Mouse (Mus musculus) midbrain, embryonic 14.5 days (tissue): ENCODE measurements around the gene Foxi1. TPM values are rescaled to one million over a fixed set of nuclear protein-coding genes. Genes with fewer than 3 reads are reported as not detected.
"Not testable (repeated sequence)": the region's sequence is repeated elsewhere in the genome, so short reads cannot be mapped to it uniquely, and the experiment has no call there.

Experiments used
- ATAC-seq: fragments of 200-750 bp; cut with Nextera tagmentation; 2 replicates; pipeline ENCODE4 v1.8.0; 2017; ENCODE audit warnings: moderate number of reproducible peaks, moderate library complexity; ENCODE audit not compliant: low FRiP score, low TSS enrichment
- DNase-seq: peaks from one replicate; pipeline ENCODE4 v3.0.0-alpha.2; 2015
- H3K27ac ChIP-seq: fragments of 300-500 bp; sonication (generic); replicated peaks from 2 replicates; pipeline ENCODE4 v1.5.1; 2014; ENCODE audit warnings: mild to moderate bottlenecking, low read depth, low read length, moderate library complexity
- H3K27me3 ChIP-seq: fragments of 300-500 bp; sonication (generic); 2 replicates; pipeline ENCODE4 v1.6.1; 2014; ENCODE audit warnings: low read length, control low read depth, mixed read lengths; ENCODE audit not compliant: control insufficient read depth, insufficient read depth
- H3K36me3 ChIP-seq: fragments of 300-500 bp; sonication (generic); 2 replicates; pipeline ENCODE4 v1.6.1; 2014; ENCODE audit warnings: low read length, control low read depth; ENCODE audit not compliant: control insufficient read depth, insufficient read depth
- H3K4me1 ChIP-seq: fragments of 300-500 bp; sonication (generic); 2 replicates; pipeline ENCODE4 v1.6.1; 2014; ENCODE audit warnings: mild to moderate bottlenecking, antibody characterized with exemption, low read length, control low read depth; ENCODE audit not compliant: control insufficient read depth, insufficient read depth
- H3K4me2 ChIP-seq: fragments of 300-500 bp; sonication (generic); 2 replicates; pipeline ENCODE4 v1.6.1; 2014; ENCODE audit warnings: mild to moderate bottlenecking, low read length, moderate library complexity
- H3K4me3 ChIP-seq: fragments of 300-500 bp; sonication (generic); replicated peaks from 2 replicates; pipeline ENCODE4 v1.5.1; 2014; ENCODE audit warnings: low read depth, low read length
- H3K9ac ChIP-seq: fragments of 300-500 bp; sonication (generic); replicated peaks from 2 replicates; pipeline ENCODE4 v1.6.1; 2014; ENCODE audit warnings: mild to moderate bottlenecking, low read length, moderate library complexity
- H3K9me3 ChIP-seq: fragments of 300-500 bp; sonication (generic); 2 replicates; pipeline ENCODE4 v1.6.1; 2016; ENCODE audit warnings: low read length, control low read depth, mixed read lengths; ENCODE audit not compliant: control insufficient read depth
- WGBS: fragments of 180-500 bp; shearing (Covaris S2); extraction: QIAGEN DNeasy Blood & Tissue Kit; methylation state at CpG from one replicate; pipeline ENCODE4 v1.1.7; 2014; 5-methylcytosine and 5-hydroxymethylcytosine counted together
- polyA plus RNA-seq: library from polyadenylated mRNA; unstranded; fragments of >200 nt; fragmentation: Nextera tagmentation; extraction: Ambion mirVana; gene quantifications from 2 replicates; pipeline ENCODE4 v1.2.1, GENCODE M21; 2014

Foxi1 gene
- not detected in 2 replicates for polyA plus RNA-seq

GRCm38 (mm10) chr11:34207989-34208388, at the start of gene Foxi1:
Gene Foxi1 (minus strand): TSS chr11:34208089.
- no peaks in the 10 kb centered on the region for H3K36me3 ChIP-seq
- WGBS = 82% methylated on average over 10 of the region's 10 CpGs
- no peak for ATAC-seq

DNA sequence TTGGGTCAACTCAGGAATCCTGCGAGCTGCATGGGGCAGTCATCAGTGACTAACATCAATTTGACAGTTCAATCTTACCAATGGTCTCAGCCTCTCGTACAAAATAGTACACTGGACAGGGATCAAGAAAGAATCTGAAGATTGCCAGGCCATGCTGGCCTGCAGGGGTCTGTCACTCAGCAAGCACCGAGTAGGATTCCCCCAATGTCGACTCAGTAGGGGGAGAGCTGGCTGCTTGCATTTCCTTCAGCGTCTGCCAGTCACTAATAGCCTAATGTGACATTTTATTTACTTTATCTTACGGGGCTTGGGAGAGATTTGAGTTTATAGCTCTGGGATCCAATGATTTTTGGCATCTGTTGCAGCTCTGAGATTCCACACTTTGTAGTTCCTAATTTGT, 35.1 kb upstream of the Foxi1 start:
- no peaks in the 10 kb centered on the region for H3K4me1 ChIP-seq
- no peak for DNase-seq
- H3K9ac ChIP-seq = no peak overlapping the region
- no peak overlapping the region for H3K4me3 ChIP-seq
- WGBS = 61% methylated on average over 6 of the region's 6 CpGs
- H3K36me3 ChIP-seq = no peaks in the 10 kb centered on the region
- no peaks in the 10 kb centered on the region for H3K27me3 ChIP-seq
- H3K27ac ChIP-seq = no peak overlapping the region
- H3K4me2 ChIP-seq = no peak overlapping the region
- H3K9me3 ChIP-seq = no peaks in the 10 kb centered on the region
- no peak for ATAC-seq

More at GRCm38 (mm10) chr11:34207989-34208388, at the start of gene Foxi1:
- H3K27ac ChIP-seq = no peak within 1 kb of the TSS
- H3K4me2 ChIP-seq = no peak within 1 kb of the TSS
- H3K9ac ChIP-seq = no peak within 1 kb of the TSS
- no peaks in the 10 kb centered on the region for H3K27me3 ChIP-seq
- H3K4me3 ChIP-seq = no peak within 1 kb of the TSS
- H3K4me1 ChIP-seq = no peaks in the 10 kb centered on the region
- no peak for DNase-seq
- no peaks in the 10 kb centered on the region for H3K9me3 ChIP-seq

GRCm38 (mm10) chr11:34240252-34240651, 32.4 kb upstream of the Foxi1 start:
- no peaks in the 10 kb centered on the region for H3K36me3 ChIP-seq
- no peak for ATAC-seq
- no peak overlapping the region for H3K27ac ChIP-seq
- no peak overlapping the region for H3K9ac ChIP-seq
- no peak overlapping the region for H3K4me3 ChIP-seq
- no peaks in the 10 kb centered on the region for H3K9me3 ChIP-seq
- DNase-seq = no peak
- no peak overlapping the region for H3K4me2 ChIP-seq
- H3K27me3 ChIP-seq = no peaks in the 10 kb centered on the region
- 95% methylated on average over 1 of the region's 1 CpGs for WGBS
- H3K4me1 ChIP-seq = no peaks in the 10 kb centered on the region

GRCm38 (mm10) chr11:34239691-34240090, 31.8 kb upstream of the Foxi1 start:
- Histone ChIP-seq H3K36me3 (no peaks in the 10 kb centered on the region), H3K4me1 (no peaks in the 10 kb centered on the region), H3K27ac (no peak overlapping the region), H3K4me2 (no peak overlapping the region), H3K27me3 (no peaks in the 10 kb centered on the region), H3K9ac (no peak overlapping the region), H3K4me3 (no peak overlapping the region), H3K9me3 (no peaks in the 10 kb centered on the region)
- no peak for DNase-seq
- 90% methylated on average over 2 of the region's 2 CpGs for WGBS
- ATAC-seq = no peak

DNA sequence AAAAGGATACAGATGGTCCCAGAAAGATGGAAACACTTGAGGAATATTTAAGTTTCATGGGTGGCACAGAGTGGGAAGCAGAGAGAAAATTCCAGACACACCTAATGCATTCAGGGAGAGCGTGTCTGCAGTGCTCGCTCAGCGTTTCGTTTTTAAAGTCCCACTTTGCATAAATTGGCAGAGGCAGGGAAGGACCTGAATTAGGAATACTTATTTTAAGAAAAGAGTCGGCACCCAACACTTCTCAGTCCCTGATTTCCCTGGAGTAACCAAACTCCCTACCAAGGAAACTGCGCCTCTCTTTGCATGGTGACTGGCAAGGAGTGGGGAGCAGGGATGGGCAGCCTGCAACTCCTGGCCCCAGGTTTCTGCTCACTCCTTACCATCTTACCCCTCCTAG, 29.0 kb upstream of the Foxi1 start:
- WGBS = 84% methylated on average over 6 of the region's 6 CpGs
- no peak overlapping the region for H3K27ac ChIP-seq
- DNase-seq (no peak), ATAC-seq (no peak)
- no peak overlapping the region for H3K4me3 ChIP-seq
- H3K4me2 ChIP-seq = no peak overlapping the region
- no peaks in the 10 kb centered on the region for H3K4me1 ChIP-seq
- no peak overlapping the region for H3K9ac ChIP-seq
- H3K9me3 ChIP-seq = no peaks in the 10 kb centered on the region
- no peaks in the 10 kb centered on the region for H3K36me3 ChIP-seq
- no peaks in the 10 kb centered on the region for H3K27me3 ChIP-seq

DNA sequence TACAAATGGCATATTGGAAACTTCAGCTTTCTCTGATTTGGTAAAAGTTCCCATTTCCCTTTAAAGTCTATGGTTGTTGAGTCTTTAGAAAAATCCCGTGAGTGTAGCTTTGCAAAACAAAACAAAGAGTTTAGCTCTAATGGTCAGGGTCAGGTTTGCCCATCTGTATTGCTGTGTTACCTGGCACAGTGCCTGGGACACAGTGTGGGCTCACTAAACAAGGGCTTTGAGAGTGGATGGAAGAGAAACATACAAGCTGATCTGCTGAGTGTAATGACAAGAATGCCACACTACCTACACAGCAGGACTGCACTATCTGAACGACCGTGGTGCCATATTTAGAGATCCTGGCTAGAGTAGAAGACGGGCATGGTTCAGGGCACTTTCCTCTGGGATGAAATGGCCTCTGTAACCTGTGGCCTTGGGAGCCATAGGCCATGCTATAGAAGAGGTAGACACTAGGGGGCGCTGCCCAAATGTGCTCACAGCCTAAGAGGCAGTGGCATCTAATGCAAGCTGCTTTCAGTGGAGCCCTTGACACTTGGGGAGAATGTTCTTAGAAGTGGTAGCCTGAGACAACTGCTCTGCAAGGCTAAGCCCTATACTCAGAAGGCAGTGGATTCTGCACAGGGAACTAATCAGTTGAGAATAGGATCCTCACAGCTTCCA, 28.3 kb upstream of the Foxi1 start:
- ATAC-seq (no peak), DNase-seq (peak; percentile 73)
- H3K27ac ChIP-seq = no peak overlapping the region
- H3K36me3 ChIP-seq = no peaks in the 10 kb centered on the region
- H3K4me3 ChIP-seq = no peak overlapping the region
- H3K4me2 ChIP-seq = no peak overlapping the region
- no peaks in the 10 kb centered on the region for H3K4me1 ChIP-seq
- H3K27me3 ChIP-seq = no peaks in the 10 kb centered on the region
- 50% methylated on average over 5 of the region's 5 CpGs for WGBS
- H3K9ac ChIP-seq = no peak overlapping the region
- H3K9me3 ChIP-seq = no peaks in the 10 kb centered on the region

DNA sequence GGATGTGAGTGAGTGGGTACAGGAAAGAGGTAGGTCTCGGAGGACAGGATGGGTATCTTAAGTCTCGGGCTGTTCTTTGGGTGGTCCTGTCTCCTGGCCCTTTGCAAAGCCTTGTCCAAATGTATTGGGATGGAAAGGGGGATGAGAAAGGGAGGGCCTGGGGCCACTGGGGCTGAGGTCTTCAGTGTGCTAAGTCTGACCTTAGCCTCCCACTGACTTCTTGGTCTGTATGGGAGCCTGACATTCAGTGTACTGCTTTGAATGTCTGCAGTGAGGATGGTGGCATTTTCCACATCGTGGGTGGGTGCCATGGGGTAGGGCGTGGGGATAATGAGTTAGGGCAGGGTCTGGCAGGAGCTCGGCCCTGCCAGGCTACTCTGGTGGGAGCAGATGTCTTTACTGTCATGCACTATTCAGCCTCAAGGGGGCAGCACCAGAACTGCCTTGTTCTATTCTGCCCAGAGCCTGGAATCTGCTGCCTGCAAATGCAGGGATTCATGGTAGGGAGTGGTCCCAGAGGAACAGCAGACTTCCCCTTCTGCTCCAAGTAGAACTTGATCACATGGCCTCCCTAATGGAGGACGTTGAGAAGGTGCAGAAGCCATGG, 21.0 kb upstream of the Foxi1 start:
- H3K4me3 ChIP-seq = no peak overlapping the region
- no peaks in the 10 kb centered on the region for H3K9me3 ChIP-seq
- WGBS = 42% methylated on average over 6 of the region's 6 CpGs
- peak; percentile 34; the same call in 1 of the 2 replicates for ATAC-seq
- H3K4me1 ChIP-seq = no peaks in the 10 kb centered on the region
- peak; percentile 85 for DNase-seq
- H3K36me3 ChIP-seq = no peaks in the 10 kb centered on the region
- H3K27me3 ChIP-seq = no peaks in the 10 kb centered on the region
- no peak overlapping the region for H3K9ac ChIP-seq
- no peak overlapping the region for H3K4me2 ChIP-seq
- no peak overlapping the region for H3K27ac ChIP-seq

DNA sequence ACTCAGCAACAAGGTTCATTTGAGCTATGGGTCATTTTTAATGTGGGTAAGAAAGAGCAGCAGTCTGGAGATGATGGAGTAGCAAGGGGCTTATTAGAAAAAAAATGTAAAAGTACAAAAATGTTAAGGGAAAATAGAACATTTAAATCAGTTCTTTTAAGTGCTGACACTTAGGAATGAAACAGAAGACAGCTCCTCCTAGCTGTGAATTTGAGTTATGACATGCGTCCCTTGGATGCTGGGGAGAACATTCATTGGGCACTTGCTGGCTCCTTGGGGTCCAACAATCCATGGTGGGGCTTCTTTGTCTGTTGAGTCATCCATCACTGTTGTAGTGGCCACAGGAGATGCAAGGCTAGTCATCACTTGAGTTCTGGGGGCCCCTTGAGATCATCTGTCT, 19.3 kb upstream of the Foxi1 start:
- Histone ChIP-seq H3K9me3 (no peaks in the 10 kb centered on the region), H3K27me3 (no peaks in the 10 kb centered on the region), H3K4me1 (no peaks in the 10 kb centered on the region), H3K9ac (no peak overlapping the region), H3K4me3 (no peak overlapping the region), H3K4me2 (no peak overlapping the region), H3K27ac (no peak overlapping the region), H3K36me3 (no peaks in the 10 kb centered on the region)
- 43% methylated on average over 1 of the region's 1 CpGs for WGBS
- ATAC-seq (no peak), DNase-seq (no peak)

DNA sequence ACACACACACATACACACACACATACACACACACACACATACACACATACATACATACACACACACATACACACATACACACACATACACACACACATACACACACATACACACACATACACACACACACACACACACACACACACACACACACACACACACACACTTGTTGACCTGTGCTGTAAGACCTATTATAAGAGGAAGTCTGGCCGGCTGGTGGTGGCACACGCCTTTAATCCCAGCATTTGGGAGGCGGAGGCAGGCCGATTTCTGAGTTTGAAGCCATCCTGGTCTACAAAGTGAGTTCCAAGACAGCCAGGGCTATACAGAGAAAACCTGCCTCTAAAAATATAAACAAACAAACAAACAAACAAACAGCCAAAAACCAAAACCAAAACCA, 12.7 kb upstream of the Foxi1 start:
- H3K4me1 ChIP-seq, H3K27me3 ChIP-seq, DNase-seq, H3K36me3 ChIP-seq, H3K9ac ChIP-seq, H3K27ac ChIP-seq, H3K4me3 ChIP-seq, ATAC-seq, H3K9me3 ChIP-seq, H3K4me2 ChIP-seq: not testable (repeated sequence)
- WGBS = 78% methylated on average over 4 of the region's 4 CpGs
